Comparison of ENCODE assay signal across 11 mouse cellular contexts in genomic region chr5:24525360-24526189, GRCm38 (mm10). TPM values are rescaled to one million over a fixed set of nuclear protein-coding genes. Genes with fewer than 3 reads are reported as not detected.
A peak's percentile ranks its signal among the peaks of the same experiment; 100 is the strongest.
DNase-seq lines count a peak whose midpoint lies in the region; ATAC-seq lines count a peak whose summit lies in the region.
"Had no signal": no experiment of that assay in that cellular context is flagged by ENCODE, and none has a peak within 500 bp of the region (broad histone marks: within the 10 kb centered on the region; RNA-seq: fewer than 3 reads in every experiment).

No protein-coding gene starts in this region.

- no peaks in the 10 kb centered on the region for H3K36me3 ChIP-seq in heart, embryonic 11.5 days (ENCODE audit: control insufficient read depth, insufficient read depth, low read length)
- H3K36me3 ChIP-seq in hindbrain, embryonic 14.5 days (replicated peaks; ENCODE audit: control insufficient read depth, insufficient read depth) = no peaks in the 10 kb centered on the region
- H3K36me3 ChIP-seq in midbrain, embryonic 12.5 days = no peaks in the 10 kb centered on the region

- H3K9ac ChIP-seq in heart, embryonic 11.5 days (ENCODE audit: low read depth, low read length) = no peak overlapping the region
- H3K9ac ChIP-seq in hindbrain, embryonic 14.5 days = peak overlapping the region; percentile 65
- H3K9ac ChIP-seq in midbrain, embryonic 12.5 days (replicated peaks) = peak overlapping the region; percentile 47; the same call in 1 of the 2 replicates

- peak overlapping the region; percentile 51 for H3K4me3 ChIP-seq in heart, embryonic 11.5 days (ENCODE audit: low read depth, low read length)
- peak overlapping the region; percentile 41; the same call in 1 of the 2 replicates for H3K4me3 ChIP-seq in brown adipose tissue, adult 24 weeks (ENCODE audit: insufficient read depth, low read depth, low read length)
- peak overlapping the region; percentile 50 for H3K4me3 ChIP-seq in hindbrain, embryonic 14.5 days (replicated peaks; ENCODE audit: low read length)
- peak overlapping the region; percentile 50 for H3K4me3 ChIP-seq in midbrain, embryonic 12.5 days

- 5% methylated on average over 34 of the region's 34 CpGs for WGBS in heart, embryonic 11.5 days (ENCODE audit: insufficient replicate concordance)
- 2% methylated on average over 34 of the region's 34 CpGs for WGBS in hindbrain, embryonic 14.5 days
- 4% methylated on average over 34 of the region's 34 CpGs for WGBS in midbrain, embryonic 12.5 days

- H3K9me3 ChIP-seq in heart, embryonic 11.5 days (replicated peaks; ENCODE audit: control insufficient read depth, low read length) = no peaks in the 10 kb centered on the region
- H3K9me3 ChIP-seq in hindbrain, embryonic 14.5 days (ENCODE audit: control insufficient read depth, low read length) = no peaks in the 10 kb centered on the region
- no peaks in the 10 kb centered on the region for H3K9me3 ChIP-seq in midbrain, embryonic 12.5 days

- peaks cover 8% of the 10 kb centered on the region for H3K4me1 ChIP-seq in heart, embryonic 11.5 days (ENCODE audit: control insufficient read depth, insufficient read depth, low read length)
- H3K4me1 ChIP-seq in brown adipose tissue, adult 24 weeks (ENCODE audit: control insufficient read depth, insufficient read depth, insufficient read length, low read length) = no peaks in the 10 kb centered on the region
- peaks cover 15% of the 10 kb centered on the region; the same call in 1 of the 2 replicates for H3K4me1 ChIP-seq in hindbrain, embryonic 14.5 days (replicated peaks; ENCODE audit: control insufficient read depth, insufficient read depth, low read length)
- peaks cover 19% of the 10 kb centered on the region for H3K4me1 ChIP-seq in midbrain, embryonic 12.5 days

- peaks cover 81% of the 10 kb centered on the region for H3K27me3 ChIP-seq in heart, embryonic 11.5 days (ENCODE audit: control insufficient read depth, insufficient read depth, low read length)
- H3K27me3 ChIP-seq in hindbrain, embryonic 14.5 days (ENCODE audit: control insufficient read depth, insufficient read depth, low read length) = peaks cover 71% of the 10 kb centered on the region
- H3K27me3 ChIP-seq in midbrain, embryonic 12.5 days = peaks cover 96% of the 10 kb centered on the region

- peak overlapping the region; percentile 85 for H3K4me2 ChIP-seq in heart, embryonic 11.5 days
- H3K4me2 ChIP-seq in hindbrain, embryonic 14.5 days (replicated peaks) = peak overlapping the region; percentile 93
- peak overlapping the region; percentile 80 for H3K4me2 ChIP-seq in midbrain, embryonic 12.5 days (replicated peaks)

- ATAC-seq in heart, embryonic 11.5 days (replicated peaks; ENCODE audit: insufficient number of reproducible peaks, low FRiP score, low TSS enrichment) = no peak
- no peak for ATAC-seq in hindbrain, embryonic 14.5 days (ENCODE audit: low FRiP score)
- no peak for ATAC-seq in midbrain, embryonic 12.5 days (ENCODE audit: low FRiP score, low read depth)
- ATAC-seq in megakaryocyte-erythroid progenitor cell, adult 5-6 weeks (replicated peaks; ENCODE audit: low FRiP score, low TSS enrichment, poor library complexity, severe bottlenecking) = no peak

- H3K27ac ChIP-seq in heart, embryonic 11.5 days (ENCODE audit: low read depth, low read length) = no peak overlapping the region
- no peak overlapping the region for H3K27ac ChIP-seq in brown adipose tissue, adult 24 weeks (replicated peaks; ENCODE audit: low read depth, low read length)
- no peak overlapping the region for H3K27ac ChIP-seq in hindbrain, embryonic 14.5 days
- H3K27ac ChIP-seq in midbrain, embryonic 12.5 days (replicated peaks) = no peak overlapping the region

- no peak for DNase-seq in heart, postnatal 4 days
- DNase-seq in hindbrain, embryonic 14.5 days (ENCODE audit: low spot score) = no peak
- DNase-seq in layer of hippocampus, postnatal 25 days (ENCODE audit: extremely low spot score in 1 of 2, low spot score in 1 of 2) = no peak
- DNase-seq in cerebellum, postnatal 4 days (ENCODE audit: low spot score in 2 of 2) = no peak
- DNase-seq: adrenal gland, postnatal 10 days; kidney, postnatal 10 days; spleen, adult 18-20 months had no signal

RNA-seq across cellular contexts. Expression of gene Gbx1, which starts 1.4 kb away (rescaled TPM):
- 0.04 TPM in 1 of 2 replicates, not detected in the other for polyA plus RNA-seq in heart, embryonic 11.5 days (2014; fragmentation: Nextera tagmentation; extraction: Ambion mirVana)
- total RNA-seq in heart, postnatal 4 days (2021) = not detected
- not detected in 2 replicates for polyA plus RNA-seq in brown adipose tissue, adult 24 weeks (2012; ENCODE audit: insufficient read depth, insufficient read length, missing spikeins)
- 3.3 and 4.9 TPM in 2 replicates for polyA plus RNA-seq in hindbrain, embryonic 14.5 days (2014; fragmentation: Nextera tagmentation; extraction: Ambion mirVana)
- polyA plus RNA-seq in midbrain, embryonic 12.5 days (2016; fragmentation: Nextera tagmentation; extraction: Ambion mirVana) = 0.10 and 0.18 TPM in 2 replicates
- not detected in 2 replicates for total RNA-seq in megakaryocyte-erythroid progenitor cell, adult 5-6 weeks (2014; fragmentation: Nextera tagmentation)
- not detected in 2 replicates for total RNA-seq in megakaryocyte-erythroid progenitor cell, adult 5-6 weeks (2017)
- total RNA-seq in layer of hippocampus, postnatal 25 days (2021) = under 1 TPM; 0.10 to 0.16 TPM

RNA-seq across cellular contexts. Expression of gene Asb10, which starts 15.2 kb away (rescaled TPM):
- polyA plus RNA-seq in heart, embryonic 11.5 days (2014; fragmentation: Nextera tagmentation; extraction: Ambion mirVana) = 3.2 and 3.4 TPM in 2 replicates
- 10 to 100 TPM; 19.8 to 23.1 TPM for total RNA-seq in heart, postnatal 4 days (2021)
- polyA plus RNA-seq in brown adipose tissue, adult 24 weeks (2012; ENCODE audit: insufficient read depth, insufficient read length, missing spikeins) = 0.59 and 0.67 TPM in 2 replicates
- polyA plus RNA-seq in hindbrain, embryonic 14.5 days (2014; fragmentation: Nextera tagmentation; extraction: Ambion mirVana) = 0.22 and 0.23 TPM in 2 replicates
- polyA plus RNA-seq in midbrain, embryonic 12.5 days (2016; fragmentation: Nextera tagmentation; extraction: Ambion mirVana) = 0.16 and 0.19 TPM in 2 replicates
- not detected in 2 replicates for total RNA-seq in megakaryocyte-erythroid progenitor cell, adult 5-6 weeks (2014; fragmentation: Nextera tagmentation)
- not detected in 2 replicates for total RNA-seq in megakaryocyte-erythroid progenitor cell, adult 5-6 weeks (2017)
- total RNA-seq in layer of hippocampus, postnatal 25 days (2021) = under 1 TPM; 0.27 to 0.52 TPM

RNA-seq across cellular contexts. Expression of gene 4931409K22Rik, which starts 31.0 kb away (rescaled TPM):
- polyA plus RNA-seq in heart, embryonic 11.5 days (2014; fragmentation: Nextera tagmentation; extraction: Ambion mirVana) = not detected in 2 replicates
- not detected for total RNA-seq in heart, postnatal 4 days (2021)
- polyA plus RNA-seq in brown adipose tissue, adult 24 weeks (2012; ENCODE audit: insufficient read depth, insufficient read length, missing spikeins) = not detected in 2 replicates
- polyA plus RNA-seq in hindbrain, embryonic 14.5 days (2014; fragmentation: Nextera tagmentation; extraction: Ambion mirVana) = 0.10 and 0.19 TPM in 2 replicates
- 0.06 and 0.09 TPM in 2 replicates for polyA plus RNA-seq in midbrain, embryonic 12.5 days (2016; fragmentation: Nextera tagmentation; extraction: Ambion mirVana)
- total RNA-seq in megakaryocyte-erythroid progenitor cell, adult 5-6 weeks (2014; fragmentation: Nextera tagmentation) = not detected in 2 replicates
- total RNA-seq in megakaryocyte-erythroid progenitor cell, adult 5-6 weeks (2017) = not detected in 2 replicates
- total RNA-seq in layer of hippocampus, postnatal 25 days (2021) = not detected
- total RNA-seq: adrenal gland, postnatal 10 days had no signal

RNA-seq across cellular contexts. Expression of gene Abcf2, which starts 51.7 kb away (rescaled TPM):
- 75.6 and 78.6 TPM in 2 replicates for polyA plus RNA-seq in heart, embryonic 11.5 days (2014; fragmentation: Nextera tagmentation; extraction: Ambion mirVana)
- 10 to 100 TPM; 47.4 to 49.3 TPM for total RNA-seq in heart, postnatal 4 days (2021)
- 27.8 and 32.1 TPM in 2 replicates for polyA plus RNA-seq in brown adipose tissue, adult 24 weeks (2012; ENCODE audit: insufficient read depth, insufficient read length, missing spikeins)
- 72.3 and 87.2 TPM in 2 replicates for polyA plus RNA-seq in hindbrain, embryonic 14.5 days (2014; fragmentation: Nextera tagmentation; extraction: Ambion mirVana)
- 126 TPM in 2 replicates for polyA plus RNA-seq in midbrain, embryonic 12.5 days (2016; fragmentation: Nextera tagmentation; extraction: Ambion mirVana)
- total RNA-seq in megakaryocyte-erythroid progenitor cell, adult 5-6 weeks (2014; fragmentation: Nextera tagmentation) = 70.2 and 80.7 TPM in 2 replicates
- 122 and 164 TPM in 2 replicates for total RNA-seq in megakaryocyte-erythroid progenitor cell, adult 5-6 weeks (2017)
- 10 to 100 TPM; 72.6 to 80.0 TPM for total RNA-seq in layer of hippocampus, postnatal 25 days (2021)
